Mouse (Mus musculus): ENCODE measurements around the gene Katnal1.

The Katnal1 gene

GRCm38 (mm10) chr5:148954314-148955060 lies 25.4 kb upstream of the Katnal1 start:
- DNase-seq (ENCODE audit: extremely low spot score, low spot score) = no peak

GRCm38 (mm10) chr5:148953098-148953497 lies 24.0 kb upstream of the Katnal1 start:
- no peak for DNase-seq (ENCODE audit: extremely low spot score, low spot score)

- DNase-seq (ENCODE audit: extremely low spot score, low spot score) = peak; percentile 44
These were observed 23.3 kb upstream of the Katnal1 start for GRCm38 (mm10) chr5:148952419-148952818.

- DNase-seq (ENCODE audit: extremely low spot score, low spot score) = no peak
These were observed 22.2 kb upstream of the Katnal1 start for GRCm38 (mm10) chr5:148951360-148951759.

- no peak for DNase-seq (ENCODE audit: extremely low spot score, low spot score)
These were observed 20.9 kb upstream of the Katnal1 start for GRCm38 (mm10) chr5:148950064-148950463.

GRCm38 (mm10) chr5:148948577-148948976 lies 19.5 kb upstream of the Katnal1 start:
- no peak for DNase-seq (ENCODE audit: extremely low spot score, low spot score)

GRCm38 (mm10) chr5:148947412-148947811 lies 18.3 kb upstream of the Katnal1 start:
- no peak for DNase-seq (ENCODE audit: extremely low spot score, low spot score)

GRCm38 (mm10) chr5:148946787-148947186 lies 17.7 kb upstream of the Katnal1 start:
- no peak for DNase-seq (ENCODE audit: extremely low spot score, low spot score)

- DNase-seq (ENCODE audit: extremely low spot score, low spot score) = no peak
These were observed 16.6 kb upstream of the Katnal1 start for GRCm38 (mm10) chr5:148945735-148946134.

- DNase-seq (ENCODE audit: extremely low spot score, low spot score) = no peak
These were observed 14.9 kb upstream of the Katnal1 start for GRCm38 (mm10) chr5:148944024-148944423.

- DNase-seq (ENCODE audit: extremely low spot score, low spot score) = no peak
These were observed 14.3 kb upstream of the Katnal1 start for GRCm38 (mm10) chr5:148943444-148943843.

GRCm38 (mm10) chr5:148942957-148943356 lies 13.8 kb upstream of the Katnal1 start:
- no peak for DNase-seq (ENCODE audit: extremely low spot score, low spot score)

GRCm38 (mm10) chr5:148942305-148942704 lies 13.2 kb upstream of the Katnal1 start:
- DNase-seq (ENCODE audit: extremely low spot score, low spot score) = no peak

- DNase-seq (ENCODE audit: extremely low spot score, low spot score) = no peak
These were observed 12.7 kb upstream of the Katnal1 start for GRCm38 (mm10) chr5:148941867-148942266.

- no peak for DNase-seq (ENCODE audit: extremely low spot score, low spot score)
These were observed 10.8 kb upstream of the Katnal1 start for GRCm38 (mm10) chr5:148939948-148940382.

- no peak for DNase-seq (ENCODE audit: extremely low spot score, low spot score)
These were observed 7.4 kb upstream of the Katnal1 start for GRCm38 (mm10) chr5:148936516-148936951.

GRCm38 (mm10) chr5:148935871-148936270 lies 6.8 kb upstream of the Katnal1 start:
- no peak for DNase-seq (ENCODE audit: extremely low spot score, low spot score)

- no peak for DNase-seq (ENCODE audit: extremely low spot score, low spot score)
These were observed 6.1 kb upstream of the Katnal1 start for GRCm38 (mm10) chr5:148935071-148935821.

GRCm38 (mm10) chr5:148934457-148934856 lies 5.3 kb upstream of the Katnal1 start:
- DNase-seq (ENCODE audit: extremely low spot score, low spot score) = no peak

GRCm38 (mm10) chr5:148933767-148934166 lies 4.6 kb upstream of the Katnal1 start:
- no peak for DNase-seq (ENCODE audit: extremely low spot score, low spot score)

GRCm38 (mm10) chr5:148931301-148931700 lies 2.2 kb upstream of the Katnal1 start:
- DNase-seq (ENCODE audit: extremely low spot score, low spot score) = no peak

- peak; percentile 98 for DNase-seq (ENCODE audit: extremely low spot score, low spot score)
These were observed 571 bp downstream of the Katnal1 start for GRCm38 (mm10) chr5:148928382-148929115.
